Mouse (Mus musculus) brain, embryonic 14.5 days (tissue): ENCODE measurements around the gene Yipf2. TPM values are rescaled to one million over a fixed set of nuclear protein-coding genes. Genes with fewer than 3 reads are reported as not detected.
A peak's percentile ranks its signal among the peaks of the same experiment; 100 is the strongest.
"Not testable (repeated sequence)": the region's sequence is repeated elsewhere in the genome, so short reads cannot be mapped to it uniquely, and the experiment has no call there.

Experiments
- DNase-seq: peaks from one replicate; pipeline ENCODE4 v3.0.0-alpha.2; 2011; ENCODE audit warnings: low read depth
- CTCF ChIP-seq: fragments of 200-500 bp; IDR thresholded peaks from 2 replicates; pipeline ENCODE4 v1.5.1; 2012; ENCODE audit warnings: inconsistent platforms, mild to moderate bottlenecking, moderate library complexity, borderline replicate concordance; ENCODE audit not compliant: insufficient read depth, insufficient read length; ENCODE audit errors: extremely low read depth
- POLR2A ChIP-seq: fragments of 200-500 bp; IDR thresholded peaks from 2 replicates; pipeline ENCODE4 v1.6.1; 2012; ENCODE audit warnings: mild to moderate bottlenecking, inconsistent platforms, borderline replicate concordance; ENCODE audit not compliant: poor library complexity, insufficient read depth, insufficient read length, severe bottlenecking; ENCODE audit errors: extremely low read depth
- polyA plus RNA-seq: library from polyadenylated mRNA; depleted of rRNA; stranded (reverse); fragments of >200 nt; gene quantifications from 2 replicates; pipeline ENCODE4 v1.2.3, GENCODE M21; 2012; rRNA removed

Gene Yipf2
- polyA plus RNA-seq, 1 experiment, result 17.5 TPM

GRCm38 (mm10) chr9:21546789-21547074, 45.9 kb downstream of the Yipf2 start, which contains the start of gene Carm1:
TSS of gene Carm1 (plus strand) at chr9:21546894.
- TF ChIP-seq POLR2A (no peak), CTCF (no peak; the same call in 1 of the 2 replicates)
- DNase-seq, result no peak

DNA sequence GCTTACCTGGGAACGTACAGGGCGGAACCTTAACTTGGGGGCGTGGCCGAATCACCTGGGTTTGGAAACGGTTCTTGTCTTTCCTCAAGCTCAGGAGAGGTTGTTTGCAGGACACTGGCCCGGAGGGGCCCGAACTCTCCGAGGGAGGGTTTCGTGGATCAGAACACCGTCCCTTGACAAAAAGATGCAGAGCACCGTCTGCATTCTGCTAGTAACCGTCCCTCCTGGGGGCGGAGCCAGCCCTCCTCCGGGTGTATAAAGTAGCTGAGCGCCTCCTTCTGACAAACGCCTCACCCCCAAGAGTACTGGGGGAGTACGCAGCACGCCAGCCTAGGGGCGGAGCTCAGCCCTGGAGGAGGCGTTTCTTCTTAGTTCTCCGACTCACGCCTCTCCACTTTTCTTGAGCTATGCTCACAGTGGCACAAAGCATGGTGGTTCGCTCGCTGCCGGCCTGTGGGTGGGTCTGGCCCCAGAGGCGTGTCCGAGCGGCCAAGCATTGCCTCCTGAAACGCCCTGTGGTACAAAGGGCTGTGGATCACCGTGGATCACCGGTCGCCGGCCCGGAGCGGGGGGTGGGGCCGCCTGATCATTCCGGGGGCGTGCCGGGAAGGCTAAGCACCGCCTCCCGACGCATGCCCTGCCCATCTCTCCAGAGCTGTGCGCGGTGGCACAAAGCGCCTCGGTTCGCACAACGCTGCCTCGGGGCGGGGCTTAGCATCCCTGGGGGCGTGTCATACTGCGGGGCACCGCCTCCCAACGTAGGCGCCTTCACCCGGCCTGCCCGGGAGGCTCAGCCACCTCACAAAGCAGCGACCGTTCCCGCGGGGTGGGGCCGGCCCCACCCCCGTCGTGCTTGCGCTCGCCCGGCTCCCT, 46.5 kb downstream of the Yipf2 start:
- peak; percentile 99 for DNase-seq
- peak; percentile 36; the same call in 1 of the 2 replicates for TF ChIP-seq POLR2A
- peak; percentile 72; the same call in 1 of the 2 replicates for TF ChIP-seq CTCF

DNA sequence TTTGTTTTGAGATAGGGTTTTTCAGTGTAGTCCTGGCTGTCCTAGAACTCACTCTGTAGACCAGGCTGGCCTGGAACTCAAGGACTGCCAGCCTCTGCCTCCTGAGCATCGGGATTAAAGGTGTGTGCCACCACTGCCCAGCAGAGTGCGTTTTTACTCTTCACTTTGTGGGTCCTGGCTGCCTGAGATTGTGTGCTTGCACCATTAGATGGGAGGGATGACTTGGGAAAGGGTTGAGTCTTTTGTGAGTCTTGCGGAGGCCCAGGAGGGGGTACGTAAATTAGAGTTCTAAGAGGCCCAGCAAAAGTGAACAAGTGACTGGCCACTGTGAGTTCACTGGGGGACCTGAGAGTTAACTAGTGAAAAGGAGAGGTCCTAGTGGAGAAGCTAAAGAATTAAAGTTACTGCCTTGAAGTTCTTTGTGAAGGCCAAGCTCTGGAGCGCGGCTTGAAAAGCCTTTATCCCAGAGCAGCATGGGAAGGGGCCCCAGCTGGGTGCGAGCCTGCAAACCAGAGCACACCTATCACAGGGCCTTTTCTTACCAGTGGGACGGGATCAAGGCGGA, 47.2 kb downstream of the Yipf2 start:
- no peak for DNase-seq
- TF ChIP-seq CTCF (no peak), POLR2A (no peak)

- not testable (repeated sequence) for DNase-seq
These were observed 50.6 kb downstream of the Yipf2 start for GRCm38 (mm10) chr9:21542001-21542400.

DNA sequence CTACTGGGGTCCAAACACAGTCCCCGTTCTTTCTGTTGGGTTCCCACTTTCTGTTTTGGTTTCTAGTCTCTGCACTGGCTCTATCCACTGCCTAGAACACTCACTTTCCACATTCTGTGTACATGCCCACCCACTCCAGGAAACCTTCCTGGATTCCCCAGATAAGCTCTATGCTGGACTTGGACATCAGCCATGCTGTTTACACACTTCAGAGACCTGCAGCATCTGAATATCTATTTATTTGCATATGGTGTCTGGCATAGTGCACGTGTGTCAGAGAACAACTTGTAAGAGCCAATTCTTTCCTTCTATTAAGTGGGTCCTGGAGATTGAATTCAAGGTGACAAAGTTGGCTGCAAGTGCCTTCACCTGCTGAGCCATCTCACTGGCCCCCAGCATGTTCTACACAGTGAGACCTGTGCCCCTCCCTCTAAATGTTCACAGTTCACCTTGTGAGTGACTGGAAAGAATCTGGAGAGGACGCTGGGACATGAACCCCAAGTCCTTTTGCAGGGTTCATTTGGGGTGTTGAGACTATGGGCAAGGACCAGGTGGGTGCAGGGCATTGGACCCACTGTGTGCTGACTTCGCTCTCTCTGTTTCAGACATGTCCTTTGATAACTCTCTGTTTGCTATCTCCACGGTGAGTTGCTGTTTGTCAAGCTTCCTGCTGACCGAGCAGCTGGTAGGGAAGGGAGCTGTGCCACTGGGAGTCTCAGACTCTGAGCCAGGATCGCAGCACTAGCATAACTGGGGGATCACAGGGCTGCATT, 52.5 kb downstream of the Yipf2 start:
- no peak for DNase-seq
- TF ChIP-seq CTCF (no peak), POLR2A (no peak)

Other genes starting within 250 kb of the Yipf2 start
- 202 and 216 TPM in 2 replicates for gene Ilf3, start 225.0 kb downstream of the Yipf2 start, polyA plus RNA-seq
- gene Qtrt1, start 181.0 kb downstream of the Yipf2 start, polyA plus RNA-seq, result 81.4 and 92.1 TPM in 2 replicates
- gene Dnm2, start 167.9 kb downstream of the Yipf2 start, polyA plus RNA-seq, result 79.7 and 92.2 TPM in 2 replicates
- 40.8 and 49.2 TPM in 2 replicates for gene Tmed1, start 82.6 kb downstream of the Yipf2 start, polyA plus RNA-seq
- 1.00 and 1.0 TPM in 2 replicates for gene AB124611, start 66.7 kb downstream of the Yipf2 start, polyA plus RNA-seq
- 119 and 135 TPM in 2 replicates for gene Carm1, start 45.9 kb downstream of the Yipf2 start, polyA plus RNA-seq
- gene Timm29, start 106 bp downstream of the Yipf2 start, polyA plus RNA-seq, result 78.1 and 80.7 TPM in 2 replicates
- 198 and 241 TPM in 2 replicates for gene Smarca4, start 23.3 kb upstream of the Yipf2 start, polyA plus RNA-seq
- 21.3 and 21.4 TPM in 2 replicates for gene Ldlr, start 130.7 kb upstream of the Yipf2 start, polyA plus RNA-seq
- gene Spc24, start 167.5 kb upstream of the Yipf2 start, polyA plus RNA-seq, result 19.6 and 34.1 TPM in 2 replicates
- 5.9 and 10.8 TPM in 2 replicates for gene Kank2, start 205.9 kb upstream of the Yipf2 start, polyA plus RNA-seq
- gene Angptl8, start 242.7 kb upstream of the Yipf2 start, polyA plus RNA-seq, result not detected in 2 replicates